Mouse (Mus musculus): ENCODE data around the gene Senp6.
A peak's percentile ranks its signal among the peaks of the same experiment; 100 is the strongest.
"Not testable (repeated sequence)": the region's sequence is repeated elsewhere in the genome, so short reads cannot be mapped to it uniquely, and the experiment has no call there.

Senp6 gene

GRCm38 (mm10) chr9:80066367-80067220 is at the start of gene Senp6:
Gene Senp6 (plus strand): TSS chr9:80066903.
- peak; percentile 63 for DNase-seq

- DNase-seq: no peak
Measured at GRCm38 (mm10) chr9:80020429-80020828, 46.3 kb upstream of the Senp6 start.

DNA sequence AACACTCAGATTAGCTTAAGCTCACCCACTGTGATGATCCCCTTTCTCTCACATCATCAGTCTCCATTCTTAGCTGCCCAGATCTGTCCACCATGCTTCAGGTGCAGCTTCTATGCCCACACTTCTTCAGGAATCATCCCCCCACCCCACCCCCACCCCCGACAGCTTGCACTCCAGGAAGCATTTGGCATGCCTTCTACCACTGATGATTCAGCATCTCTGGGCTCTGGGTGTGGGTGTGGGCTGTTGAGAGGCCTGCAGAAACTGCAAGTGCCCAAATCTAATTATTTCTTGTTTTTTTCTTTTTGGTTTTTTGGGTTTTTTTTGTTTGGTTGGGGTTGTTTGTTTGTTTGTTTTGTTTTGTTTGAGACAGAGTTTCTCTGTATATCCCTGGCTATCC is 45.1 kb upstream of the Senp6 start:
- no peak for DNase-seq

- DNase-seq: no peak
Measured at GRCm38 (mm10) chr9:80022821-80023220, 43.9 kb upstream of the Senp6 start.

DNA sequence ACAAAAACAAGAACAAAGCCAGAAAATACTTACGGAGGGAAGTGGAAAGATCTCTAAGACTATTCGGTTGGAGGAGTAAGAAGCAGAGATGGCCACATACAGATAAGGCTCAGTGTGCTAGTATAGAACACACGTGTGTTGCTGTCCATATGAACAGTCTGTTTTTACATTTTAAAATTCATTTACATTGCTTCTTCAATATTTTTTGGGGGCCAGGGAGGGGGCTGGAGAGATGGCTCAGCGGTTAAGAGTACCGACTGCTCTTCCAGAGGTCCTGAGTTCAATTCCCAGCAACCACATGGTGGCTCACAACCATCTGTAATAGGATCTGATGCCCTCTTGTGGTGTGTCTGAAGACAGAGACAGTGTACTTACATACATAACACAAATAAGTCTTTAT is 41.4 kb upstream of the Senp6 start:
- not testable (repeated sequence) for DNase-seq

DNA sequence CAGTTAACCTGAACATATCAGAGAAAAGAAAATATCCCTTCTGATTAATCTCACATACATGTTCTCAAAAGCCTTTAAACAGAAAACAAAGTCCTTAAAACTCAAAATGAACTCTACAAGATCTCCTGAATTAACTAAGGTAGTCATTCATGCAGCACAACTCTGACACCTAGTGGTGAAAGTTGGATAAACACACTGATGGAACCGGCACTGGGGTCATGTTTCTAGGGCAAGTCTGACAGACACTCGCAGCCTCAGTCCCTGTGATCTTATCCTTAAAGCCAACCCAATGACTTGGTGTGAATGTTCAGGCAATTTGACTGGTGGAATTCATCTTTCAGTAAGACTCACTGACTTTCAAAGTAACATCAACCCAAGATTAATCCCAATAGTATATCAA is 40.7 kb upstream of the Senp6 start:
- peak; percentile 30 for DNase-seq

GRCm38 (mm10) chr9:80026581-80027021 is 40.1 kb upstream of the Senp6 start:
- DNase-seq: no peak

- no peak for DNase-seq
Measured at GRCm38 (mm10) chr9:80037262-80037996, 29.3 kb upstream of the Senp6 start.

- DNase-seq: no peak
Measured at GRCm38 (mm10) chr9:80037997-80038383, 28.7 kb upstream of the Senp6 start.

GRCm38 (mm10) chr9:80039296-80039815 is 27.3 kb upstream of the Senp6 start:
- DNase-seq: no peak

DNA sequence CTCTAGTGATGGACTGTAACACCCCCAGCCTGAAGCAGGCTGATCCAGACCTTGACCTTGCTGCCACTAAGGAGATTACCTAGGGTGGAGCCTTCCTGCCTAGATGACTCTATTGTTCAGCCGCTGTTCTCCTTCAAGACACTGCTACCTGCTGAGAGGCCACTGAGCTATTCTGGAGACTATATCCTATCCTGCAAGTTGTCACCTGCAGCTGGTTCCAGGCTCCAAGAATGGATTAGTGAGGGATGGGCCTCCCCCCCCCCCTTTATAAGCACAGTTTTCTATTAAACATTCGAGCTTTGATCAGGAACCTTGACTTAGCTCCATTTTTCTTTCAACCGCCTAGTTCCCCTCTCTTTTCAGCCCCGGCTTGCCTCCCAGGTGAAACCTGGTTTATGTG is 22.4 kb upstream of the Senp6 start:
- DNase-seq: not testable (repeated sequence)

- DNase-seq: not testable (repeated sequence)
Measured at GRCm38 (mm10) chr9:80049271-80049670, 17.4 kb upstream of the Senp6 start.

- no peak for DNase-seq
Measured at GRCm38 (mm10) chr9:80052951-80053350, 13.8 kb upstream of the Senp6 start.

GRCm38 (mm10) chr9:80057690-80058089 is 9.0 kb upstream of the Senp6 start:
- DNase-seq: no peak

DNA sequence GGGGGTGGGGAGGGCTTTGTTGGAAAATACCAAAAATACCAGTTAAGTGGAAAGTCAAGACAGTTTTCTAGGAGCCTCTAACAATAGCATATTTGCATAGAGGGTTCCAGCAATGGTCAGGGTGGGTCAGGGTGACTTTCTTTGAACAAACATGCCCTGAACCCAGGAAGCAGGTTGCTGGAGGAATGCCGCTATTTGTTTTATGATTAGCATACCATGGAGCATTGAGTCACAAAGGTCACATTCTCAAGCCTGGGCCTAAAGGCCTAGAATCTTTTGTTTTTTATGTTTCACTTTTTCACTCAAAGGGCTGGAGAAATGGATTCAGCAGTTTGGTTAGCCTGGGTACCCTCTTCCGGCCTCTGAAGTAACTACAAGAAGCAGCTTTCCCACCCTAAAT is 1.2 kb upstream of the Senp6 start:
- not testable (repeated sequence) for DNase-seq

DNA sequence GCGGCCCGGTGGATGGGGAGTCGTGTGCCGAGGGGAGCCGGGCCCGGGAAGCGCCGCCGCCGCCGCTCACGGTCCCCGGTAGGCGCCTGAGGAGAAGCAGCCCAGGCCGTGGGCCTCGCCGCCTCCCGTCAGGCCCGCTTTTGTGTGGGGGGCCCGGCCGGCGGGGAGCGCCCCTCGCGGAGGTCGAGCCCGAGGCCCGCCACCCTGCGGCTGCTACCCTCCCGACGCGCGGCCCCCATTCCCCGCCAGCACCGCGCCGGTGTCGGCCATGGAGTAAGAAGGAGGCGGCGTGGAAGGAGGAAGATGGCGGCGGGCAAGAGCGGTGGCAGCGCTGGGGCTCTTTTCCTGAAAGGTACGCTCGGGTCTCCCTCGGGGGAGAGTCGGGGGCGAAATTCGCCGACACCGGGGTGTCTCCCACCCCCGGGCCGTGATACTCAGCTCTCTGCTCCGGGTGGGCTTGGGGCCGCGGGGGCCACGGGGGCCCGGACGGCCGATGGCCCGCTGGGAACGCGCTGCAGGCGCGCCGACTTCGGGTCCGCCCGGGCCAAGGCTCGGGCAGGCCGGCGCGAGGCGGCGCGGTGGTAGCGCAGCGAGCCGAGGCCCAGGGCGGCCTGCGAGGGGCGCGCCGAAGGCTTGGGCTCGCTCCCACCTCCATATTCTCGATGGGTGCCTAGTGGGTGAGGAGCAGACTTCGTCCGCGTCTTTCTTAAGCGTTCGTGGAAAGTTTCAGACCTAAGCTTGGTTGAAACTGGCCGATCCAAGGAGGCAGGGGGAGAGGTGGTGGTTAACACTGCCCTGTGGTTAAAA is 721 bp downstream of the Senp6 start:
- peak; percentile 62 for DNase-seq

DNA sequence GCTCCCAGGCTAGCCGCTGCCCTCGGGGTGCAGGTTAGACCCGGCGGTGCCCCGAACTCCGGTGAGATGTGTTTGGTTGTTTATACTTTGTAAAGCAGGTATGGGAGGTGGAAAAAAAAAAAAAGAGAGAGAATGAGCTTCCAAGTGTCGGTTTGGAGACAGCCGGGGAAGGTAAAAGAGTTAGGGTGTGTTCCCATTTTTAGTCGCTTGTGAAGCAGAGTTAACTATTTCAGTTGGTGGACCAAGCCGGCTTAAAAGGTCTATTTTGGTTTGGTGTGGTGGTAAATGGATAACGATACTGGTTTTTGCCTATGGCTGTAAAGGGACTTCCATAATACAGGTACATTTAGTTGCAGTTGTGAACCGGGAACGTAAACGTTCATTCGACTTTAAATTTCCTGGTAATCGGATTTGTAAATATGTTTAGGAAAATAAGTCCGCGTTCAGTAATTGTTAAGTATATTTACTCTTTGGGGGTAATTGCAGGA is 1.4 kb downstream of the Senp6 start:
- DNase-seq: no peak

DNA sequence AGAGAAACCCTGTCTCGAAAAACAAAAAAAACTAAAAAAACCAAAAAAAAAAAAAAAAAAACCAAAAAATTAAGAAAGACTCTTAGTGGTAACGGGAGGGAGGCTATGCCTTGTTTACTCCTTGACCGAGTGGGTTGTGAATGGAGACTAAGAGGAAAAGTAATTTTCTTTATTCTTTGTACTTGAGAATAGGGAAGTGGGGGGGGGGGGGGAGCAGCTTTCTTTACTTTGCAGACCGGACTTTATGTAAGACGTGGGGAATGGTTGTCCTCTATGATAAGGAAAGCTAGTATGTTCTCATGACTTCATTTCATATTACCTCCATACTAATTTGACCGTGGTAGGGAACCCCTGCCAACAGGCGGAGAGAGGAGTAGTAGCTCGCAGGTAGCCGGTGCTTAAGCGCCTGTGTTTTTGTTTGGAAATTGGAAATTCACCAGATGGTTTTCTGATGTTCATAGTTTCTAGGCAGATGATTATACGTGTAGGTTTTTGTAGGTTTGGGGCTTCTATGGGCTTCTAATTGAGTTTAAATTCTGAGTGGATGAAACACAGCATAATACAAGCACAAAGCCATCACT is 2.1 kb downstream of the Senp6 start:
- no peak for DNase-seq

DNA sequence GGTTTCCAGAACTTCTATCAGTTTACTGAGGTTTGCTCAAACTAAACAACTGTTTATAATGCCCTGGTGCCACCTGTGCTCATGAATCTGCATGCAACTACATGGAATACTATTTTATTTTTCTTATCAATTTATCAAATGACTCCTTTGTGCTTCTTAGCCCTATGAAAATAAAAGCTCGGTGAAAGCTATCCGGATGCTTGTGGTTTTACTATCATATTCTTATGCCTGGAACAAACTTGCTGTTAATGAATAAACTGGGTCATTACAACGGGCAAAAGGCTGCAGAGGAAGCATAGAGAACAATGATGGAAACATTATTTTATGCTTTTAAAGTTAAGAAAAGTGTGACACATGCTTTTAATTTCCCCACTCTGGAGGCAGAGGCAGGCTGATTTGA is 3.3 kb downstream of the Senp6 start:
- DNase-seq: no peak

DNA sequence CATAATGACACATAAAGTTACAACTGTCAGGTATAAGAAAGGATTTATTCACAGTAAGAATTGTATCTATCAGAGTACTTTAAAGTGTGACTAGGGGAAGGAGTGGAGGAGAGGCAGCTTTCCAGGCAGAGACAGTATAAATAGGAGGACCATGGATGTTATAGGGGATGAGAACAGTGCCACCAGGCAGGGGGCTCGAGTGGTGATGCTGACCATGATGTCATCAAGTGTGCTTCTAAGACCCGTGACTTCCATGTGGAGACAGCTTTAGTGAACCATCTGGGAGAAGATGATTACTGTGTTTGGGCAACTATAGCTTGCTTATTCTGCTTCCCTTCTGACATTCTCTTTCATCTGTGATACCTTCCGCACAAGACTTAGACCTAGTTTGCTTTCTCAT is 4.9 kb downstream of the Senp6 start:
- no peak for DNase-seq

GRCm38 (mm10) chr9:80074067-80074466 is 7.4 kb downstream of the Senp6 start:
- no peak for DNase-seq

- DNase-seq: no peak
Measured at GRCm38 (mm10) chr9:80074949-80075348, 8.2 kb downstream of the Senp6 start.

All from cerebellum, adult 8-10 months (tissue).